Mouse (Mus musculus): ENCODE results near the gene Sh2b1.

- TF ChIP-seq POLR2A (IDR thresholded peaks at IDR 0.05; ENCODE audit: low read depth, low read length), result no peak
- no peak for TF ChIP-seq CTCF (IDR thresholded peaks at IDR 0.05; ENCODE audit: extremely low read depth, insufficient read length, insufficient replicate concordance, low read depth, low read length)
Measured at GRCm38 (mm10) chr7:126518261-126518941, 43.2 kb upstream of the Sh2b1 start.
